Mouse (Mus musculus): ENCODE data around the gene Epha4.
A peak's percentile ranks its signal among the peaks of the same experiment; 100 is the strongest.

Epha4 gene

DNA sequence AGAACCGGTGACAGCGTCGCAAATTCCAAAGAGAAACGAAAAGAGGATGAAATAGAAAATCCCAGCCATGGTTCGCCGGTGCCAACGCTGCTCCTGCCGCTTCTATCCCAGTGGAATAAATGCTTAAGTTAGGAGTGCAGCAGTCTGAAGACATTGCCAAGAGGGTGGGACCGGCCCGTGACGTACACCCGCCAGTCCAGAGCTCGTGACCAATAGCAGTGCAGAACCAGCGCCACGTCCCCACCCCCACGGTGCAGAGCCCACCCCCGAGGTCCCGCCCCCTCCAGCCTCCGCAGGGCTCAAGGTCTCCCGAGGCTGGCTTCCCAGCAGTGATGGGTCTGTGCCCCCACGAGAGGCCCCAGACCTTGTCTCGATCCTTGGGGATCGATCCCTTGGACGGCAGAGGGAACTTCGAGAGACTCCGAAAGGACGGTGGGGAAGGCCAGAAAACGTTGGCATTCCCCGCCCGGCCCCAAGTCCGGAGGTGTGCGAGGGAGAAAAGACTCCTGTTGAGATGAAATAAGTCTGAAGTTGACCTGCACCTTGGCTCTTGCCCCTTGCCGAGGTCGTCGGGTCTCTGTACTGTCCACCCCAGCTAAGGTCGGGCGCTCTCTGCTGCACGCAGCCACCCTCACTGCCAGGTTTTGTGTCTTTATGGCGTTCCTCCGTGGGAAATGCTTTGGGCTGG lies at the start of gene Epha4:
TSS of gene Epha4 (minus strand) at position 126 of the 688 bp plus-strand sequence.
- peak; percentile 94 for DNase-seq

- DNase-seq, result no peak
Observed at GRCm38 (mm10) chr1:77556199-77556598, 41.3 kb upstream of the Epha4 start.

DNA sequence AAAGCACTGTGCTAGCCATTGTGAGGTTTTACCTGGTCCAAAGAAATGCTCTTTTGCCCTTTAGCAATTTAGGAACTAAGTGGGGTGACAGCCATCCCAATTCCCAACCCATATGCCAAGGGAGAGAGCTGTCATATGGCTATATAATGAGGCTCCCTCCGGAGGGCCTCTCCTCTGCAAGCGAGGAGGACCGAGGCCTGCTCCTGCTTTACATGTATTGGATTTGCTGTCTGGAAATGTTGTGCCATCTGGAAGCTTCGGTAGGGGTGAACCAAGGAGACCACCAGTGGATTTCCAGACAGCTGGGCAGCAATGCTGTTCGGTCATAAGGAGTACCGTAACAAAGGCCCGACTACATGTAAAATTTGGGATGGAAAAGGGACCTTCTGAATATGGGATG lies 37.0 kb upstream of the Epha4 start:
- no peak for DNase-seq

- no peak for DNase-seq
Observed at GRCm38 (mm10) chr1:77545722-77546121, 30.8 kb upstream of the Epha4 start.

- DNase-seq, result no peak
Observed at GRCm38 (mm10) chr1:77545035-77545434, 30.1 kb upstream of the Epha4 start.

GRCm38 (mm10) chr1:77544279-77544678 lies 29.4 kb upstream of the Epha4 start:
- DNase-seq, result no peak

DNA sequence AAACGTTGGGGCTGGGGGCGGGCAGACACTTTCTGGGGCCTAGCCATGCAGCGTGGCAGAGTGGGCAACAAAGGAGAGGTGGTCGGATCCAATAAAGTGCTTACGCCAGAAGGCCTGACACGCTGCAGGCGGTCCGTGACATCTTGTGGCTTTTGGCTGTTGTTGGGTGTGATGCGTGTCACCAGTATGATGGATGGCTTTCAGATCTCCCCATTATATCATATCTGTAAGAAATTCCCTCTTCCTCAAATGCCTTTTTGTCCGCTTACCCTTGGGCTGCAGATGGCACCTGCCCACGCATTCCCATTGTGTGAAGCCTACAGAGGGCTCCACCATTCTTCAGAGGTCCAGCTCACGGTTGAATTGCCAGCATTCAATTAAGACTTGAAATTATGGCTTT lies 25.1 kb upstream of the Epha4 start:
- no peak for DNase-seq

- DNase-seq, result no peak
Observed at GRCm38 (mm10) chr1:77538559-77538958, 23.7 kb upstream of the Epha4 start.

DNA sequence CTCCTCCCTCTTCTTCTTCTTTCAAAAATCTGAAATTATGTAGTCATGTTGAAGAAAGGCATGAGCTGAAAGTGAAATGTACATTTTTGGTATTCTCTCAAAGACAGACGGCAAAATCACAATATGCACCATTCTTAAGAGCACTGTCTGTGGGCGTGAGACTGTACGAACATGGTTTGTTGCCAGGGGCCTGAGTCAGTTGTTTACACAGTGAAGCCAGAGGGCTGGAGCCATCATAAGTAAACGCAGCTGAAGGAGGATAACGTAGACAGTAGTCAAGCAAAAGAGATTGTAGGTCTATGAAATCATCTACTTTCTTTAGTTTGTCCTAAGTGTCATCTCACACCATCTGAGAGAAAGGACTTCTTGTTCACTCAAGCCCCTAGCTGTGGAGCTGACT lies 21.0 kb upstream of the Epha4 start:
- no peak for DNase-seq

- no peak for DNase-seq
Observed at GRCm38 (mm10) chr1:77532576-77533183, 17.8 kb upstream of the Epha4 start.

DNA sequence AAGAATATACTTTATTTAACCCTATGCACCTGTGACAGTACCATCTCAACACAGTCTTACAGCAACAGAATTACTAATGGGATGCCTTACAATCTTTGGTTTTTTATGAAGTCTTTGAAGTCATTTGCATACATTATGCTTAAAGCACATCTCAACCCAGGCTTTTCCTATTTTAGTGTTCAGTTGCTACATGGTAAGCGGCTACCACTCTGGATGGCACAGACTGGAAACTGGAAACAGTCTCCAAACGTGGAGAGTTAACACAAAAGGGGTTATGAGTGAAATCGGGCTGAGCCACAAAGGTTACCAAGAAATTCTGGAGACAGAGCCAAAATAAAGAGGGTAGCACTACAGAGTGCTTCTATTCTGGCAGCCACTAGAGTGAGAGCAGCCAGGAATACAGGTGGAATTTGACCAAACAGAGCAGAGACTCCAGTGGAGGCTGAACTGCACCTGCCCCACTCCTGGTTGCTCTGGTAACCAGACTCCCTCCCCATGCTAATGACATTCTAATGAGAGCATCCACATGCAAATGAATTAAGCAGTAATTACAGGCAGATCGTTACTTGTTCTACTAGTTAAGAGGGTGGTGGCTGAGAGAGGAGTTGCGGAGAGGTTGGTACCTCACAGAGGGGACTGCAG lies 17.2 kb upstream of the Epha4 start:
- no peak for DNase-seq

DNA sequence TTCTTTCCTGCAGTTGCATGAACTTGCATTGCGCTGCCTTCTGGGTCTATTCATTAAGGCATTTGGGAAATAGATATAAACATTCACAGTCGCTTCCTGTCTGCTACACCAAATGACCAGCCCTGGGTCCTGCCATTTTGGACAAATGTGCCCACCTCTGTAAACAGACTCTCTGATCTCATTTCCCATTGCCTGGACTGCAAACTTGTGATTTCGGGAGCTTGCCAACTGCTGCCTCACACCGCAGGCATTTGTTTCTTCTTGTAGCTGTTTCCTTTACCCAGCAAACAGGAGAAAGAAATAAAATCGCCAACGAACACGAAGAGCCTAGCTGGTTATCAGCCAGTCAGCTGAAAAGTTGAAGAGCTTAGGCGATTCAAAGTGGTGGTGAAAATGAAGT lies 10.2 kb upstream of the Epha4 start:
- no peak for DNase-seq

DNA sequence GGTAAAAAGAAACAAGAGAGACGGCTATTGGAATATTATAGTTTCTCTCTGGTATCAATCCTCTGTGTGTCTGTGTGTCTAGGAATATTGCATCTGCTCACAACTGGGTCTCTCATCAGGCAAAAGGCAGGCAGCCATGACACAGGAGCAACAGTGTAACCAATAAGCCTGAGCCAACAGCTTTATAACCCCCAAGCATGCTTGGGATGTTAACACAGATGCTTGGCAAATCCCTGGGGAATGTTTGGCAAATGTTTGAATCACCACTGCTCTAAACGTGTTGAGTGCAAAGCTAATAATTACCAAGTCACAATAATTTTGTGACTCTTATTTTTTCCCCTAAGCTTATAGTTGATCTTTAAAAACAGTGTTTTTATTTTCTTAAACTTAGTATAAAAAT lies 8.5 kb upstream of the Epha4 start:
- no peak for DNase-seq

DNA sequence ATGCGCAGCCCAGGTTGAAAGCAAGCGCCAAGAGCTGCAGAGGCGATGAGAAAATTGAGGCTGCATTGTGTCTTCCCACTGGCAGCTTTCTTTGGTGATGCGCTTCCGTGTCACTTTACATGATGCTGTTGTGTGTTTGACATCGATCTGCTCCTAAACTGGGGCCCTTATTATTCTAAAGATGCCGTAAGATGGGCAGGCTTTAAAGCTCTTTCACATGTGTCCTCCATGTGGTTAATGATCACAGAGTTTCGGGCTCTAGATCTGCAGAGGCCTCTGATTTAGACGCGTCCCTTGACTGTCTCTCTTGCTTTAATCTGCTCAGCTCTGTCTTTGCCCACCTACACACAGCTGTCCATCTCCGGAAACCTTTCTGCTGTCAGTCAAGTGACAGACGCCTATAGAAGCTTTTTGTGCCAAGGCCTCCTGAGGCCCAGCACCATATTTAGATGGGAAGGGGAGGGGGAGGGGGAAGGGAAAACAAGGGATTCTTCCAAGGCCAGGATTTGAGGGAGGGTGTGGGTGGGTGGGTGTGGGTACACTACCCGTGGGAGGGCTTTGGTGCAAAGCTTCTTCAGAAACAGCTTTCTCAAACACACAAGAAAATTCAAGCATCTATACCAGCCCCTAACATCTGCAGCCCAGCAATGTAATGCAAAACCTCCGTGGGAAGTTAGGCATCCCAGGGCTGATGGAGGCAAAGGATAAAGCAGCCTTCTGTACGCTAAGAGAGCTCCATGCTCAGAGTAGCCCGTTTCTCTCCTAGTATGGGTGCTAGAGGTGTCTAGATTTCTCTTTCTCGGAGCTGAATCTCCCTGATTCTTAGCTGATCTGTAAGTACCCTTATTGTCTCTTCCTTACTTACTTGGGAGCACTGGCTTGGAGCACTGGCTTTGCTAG lies 7.0 kb upstream of the Epha4 start:
- no peak for DNase-seq

DNA sequence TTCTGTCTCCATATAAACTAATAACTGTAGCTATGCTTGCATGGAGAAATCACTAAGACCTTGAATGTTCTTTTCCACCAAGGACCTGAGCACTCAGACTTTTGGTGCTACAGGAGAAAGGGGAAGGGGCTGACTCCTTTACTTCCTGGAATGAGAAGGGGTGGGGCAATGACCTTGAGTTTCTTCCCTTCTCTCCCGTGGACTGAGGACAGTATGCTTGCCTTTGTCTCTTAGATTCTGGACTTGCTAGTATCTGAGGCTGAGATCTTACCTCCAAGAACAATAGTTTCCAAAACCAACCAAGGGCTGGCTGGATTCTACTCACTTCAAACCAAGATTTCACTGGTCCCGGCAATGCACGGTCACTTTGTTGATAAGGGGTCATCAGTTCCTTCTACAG lies 3.8 kb upstream of the Epha4 start:
- no peak for DNase-seq

GRCm38 (mm10) chr1:77516203-77516991 lies 1.5 kb upstream of the Epha4 start:
- peak; percentile 94 for DNase-seq

DNA sequence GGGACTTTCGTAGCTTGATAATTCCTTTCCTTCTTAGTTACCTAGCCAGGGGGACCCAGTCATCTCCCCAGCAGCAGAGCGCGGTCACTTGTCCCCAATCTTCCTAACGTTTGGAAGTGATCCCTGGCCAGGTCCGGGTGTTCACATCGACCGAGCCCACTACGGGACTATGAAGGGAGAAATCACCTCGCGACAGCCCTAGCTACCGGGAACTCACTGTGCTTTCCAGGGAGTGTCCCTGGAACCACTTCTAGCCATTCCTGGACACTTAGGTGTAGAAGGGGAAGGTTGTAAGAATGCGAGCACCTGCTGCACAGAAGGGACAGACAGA lies 728 bp upstream of the Epha4 start:
- no peak for DNase-seq

- DNase-seq, result peak; percentile 44
Observed at GRCm38 (mm10) chr1:77514325-77514962, 444 bp downstream of the Epha4 start.

DNA sequence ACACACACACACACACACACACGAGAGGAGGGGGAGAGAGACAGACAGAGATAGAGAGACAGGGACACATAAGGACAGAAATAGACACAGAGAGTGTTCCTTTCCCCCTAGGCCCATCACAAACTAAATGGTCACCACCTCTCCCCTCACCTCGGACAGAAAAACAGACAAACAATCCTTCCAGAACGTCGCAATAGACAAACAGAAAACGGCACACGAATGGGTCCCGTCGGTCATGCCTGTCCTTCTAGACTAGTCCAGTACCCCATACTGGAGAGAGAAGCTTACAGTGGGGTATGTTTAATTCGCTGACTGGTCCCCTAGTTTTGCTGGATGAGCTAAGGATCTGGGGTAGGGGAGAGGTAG lies 946 bp downstream of the Epha4 start:
- no peak for DNase-seq

DNA sequence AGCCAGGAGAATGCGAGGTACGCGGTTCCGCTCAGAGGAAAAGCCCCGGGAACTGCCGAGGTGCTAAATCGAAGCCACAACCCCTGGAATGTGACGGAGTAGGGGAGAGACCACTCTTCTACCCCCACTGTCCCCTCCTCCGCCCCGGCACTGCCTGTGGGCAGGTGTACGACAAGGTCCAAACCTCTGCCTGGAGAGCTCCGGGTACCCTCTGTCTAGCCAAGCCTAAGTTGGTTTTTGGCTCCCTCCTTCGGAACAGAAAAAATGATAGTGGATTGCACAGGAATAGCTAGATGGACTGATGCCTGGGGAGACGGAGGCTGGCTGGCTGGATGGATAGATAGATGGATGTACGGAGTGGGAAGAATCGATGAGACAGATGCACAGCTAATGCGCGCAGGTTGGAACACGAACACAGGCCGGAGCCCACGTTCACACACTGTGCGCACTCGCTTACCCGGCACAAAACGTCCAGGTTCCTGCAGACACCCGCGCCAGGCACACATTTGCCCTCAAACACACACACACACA lies 1.4 kb downstream of the Epha4 start:
- peak; percentile 68 for DNase-seq

- no peak for DNase-seq
Observed at GRCm38 (mm10) chr1:77512431-77513195, 2.3 kb downstream of the Epha4 start.
